Mouse (Mus musculus): Measurements from ENCODE around the gene Rrad.

DNA sequence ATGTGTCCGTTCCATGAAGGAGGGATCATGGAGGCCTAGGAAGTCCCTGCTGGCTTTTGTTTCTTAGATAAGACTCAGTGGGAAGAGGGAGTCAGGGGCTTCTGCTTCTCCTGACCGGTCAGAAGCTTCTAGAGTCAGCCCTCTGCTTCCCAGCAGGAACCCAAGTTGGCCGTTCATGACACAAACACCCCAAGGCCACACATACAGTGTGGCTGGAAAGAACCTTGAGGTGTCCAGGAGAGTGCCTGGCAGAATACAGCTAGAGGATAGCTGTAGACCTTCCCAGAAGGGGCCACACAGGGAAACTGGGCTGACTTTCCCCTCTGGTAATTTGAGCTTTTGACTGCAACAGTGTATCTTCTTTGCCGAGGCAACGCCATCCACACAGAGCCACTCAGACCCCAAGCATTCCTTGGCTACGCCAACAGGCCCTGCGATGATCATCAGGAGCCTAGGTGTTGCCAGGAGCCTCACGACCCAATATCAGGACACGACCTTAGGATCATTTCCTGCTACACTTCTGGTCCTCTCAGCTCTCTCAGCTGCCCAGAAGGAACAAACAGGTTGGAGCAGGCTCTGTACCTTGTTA is 2.1 kb upstream of the Rrad start:
- TF ChIP-seq CTCF (IDR thresholded peaks at IDR 0.05; ENCODE audit: control insufficient read depth, insufficient read depth, insufficient replicate concordance, low read depth, low read length), result no peak
- no peak for TF ChIP-seq POLR2A (IDR thresholded peaks at IDR 0.05; ENCODE audit: control insufficient read depth, low read depth, low read length)
